14 mouse cellular contexts compared by ENCODE assay signal in the genomic region with DNA sequence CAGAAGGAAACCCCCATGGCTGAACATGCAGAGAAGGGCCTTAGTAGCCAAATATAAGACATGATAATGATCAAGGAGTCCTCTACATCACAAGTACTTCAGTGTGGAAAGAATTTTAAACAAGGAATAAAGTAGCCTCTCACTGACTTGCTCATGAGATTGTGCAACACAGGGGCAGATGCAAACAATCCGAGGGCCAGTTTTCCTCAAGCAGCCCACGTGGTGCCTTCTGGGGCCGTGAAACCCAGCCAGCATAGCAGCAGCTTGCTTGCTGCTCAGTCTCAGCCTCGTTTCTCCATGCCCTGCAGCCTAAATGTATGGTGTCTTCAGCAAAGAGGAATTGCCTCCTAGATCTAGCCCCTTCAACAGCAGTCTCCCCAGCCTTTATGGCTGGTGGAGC.
DNase-seq lines count a peak whose midpoint lies in the region; ATAC-seq and TF ChIP-seq lines count a peak whose summit lies in the region.
"Had no signal": no experiment of that assay in that cellular context is flagged by ENCODE, and none has a peak within 500 bp of the region (broad histone marks: within the 10 kb centered on the region; RNA-seq: fewer than 3 reads in every experiment).

No protein-coding gene starts in this region.

- peak; percentile 2 for DNase-seq in adrenal gland, adult 8-10 months
- DNase-seq in adrenal gland, adult 2 months: no peak
- peak; percentile 4 for DNase-seq in midbrain, embryonic 11.5 days (ENCODE audit: low spot score, missing footprints)
- peak; percentile 82 for DNase-seq in lung, embryonic 14.5 days
- no peak for DNase-seq in layer of hippocampus, adult 11-12 months (ENCODE audit: low spot score)
- no peak for DNase-seq in layer of hippocampus, adult 9-11 months
- DNase-seq: cerebellum, adult 9-10 months; embryo, embryonic 11 days; right cerebral cortex, postnatal 14 days had no signal

- no peak for TF ChIP-seq CTCF in lung, embryonic 14.5 days (IDR thresholded peaks at IDR 0.05; ENCODE audit: low read depth)

- H3K4me2 ChIP-seq in midbrain, embryonic 11.5 days: no peak overlapping the region
- H3K4me2 ChIP-seq in midbrain, embryonic 15.5 days: no peak overlapping the region
- H3K4me2 ChIP-seq in lung, embryonic 14.5 days: no peak overlapping the region
- no peak overlapping the region for H3K4me2 ChIP-seq in stomach, embryonic 16.5 days (ENCODE audit: low read depth, low read length)
- H3K4me2 ChIP-seq: liver, embryonic 15.5 days had no signal

- no peak overlapping the region for H3K27ac ChIP-seq in midbrain, embryonic 11.5 days (ENCODE audit: low read depth, low read length)
- H3K27ac ChIP-seq in midbrain, embryonic 15.5 days: no peak overlapping the region
- H3K27ac ChIP-seq in lung, embryonic 14.5 days (ENCODE audit: low read depth): peak overlapping the region; percentile 58; the same call in 1 of the 2 replicates
- no peak overlapping the region; the same call in 1 of the 2 replicates for H3K27ac ChIP-seq in stomach, embryonic 16.5 days (ENCODE audit: low read length)
- H3K27ac ChIP-seq: liver, embryonic 15.5 days had no signal

- no peaks in the 10 kb centered on the region for H3K36me3 ChIP-seq in midbrain, embryonic 11.5 days (ENCODE audit: control insufficient read depth, insufficient read depth, low read length)
- H3K36me3 ChIP-seq in midbrain, embryonic 15.5 days (replicated peaks): no peaks in the 10 kb centered on the region
- no peaks in the 10 kb centered on the region for H3K36me3 ChIP-seq in lung, embryonic 14.5 days (ENCODE audit: insufficient read depth)
- no peaks in the 10 kb centered on the region for H3K36me3 ChIP-seq in stomach, embryonic 16.5 days (ENCODE audit: control insufficient read depth, insufficient read depth, low read length)
- H3K36me3 ChIP-seq: liver, embryonic 15.5 days had no signal

- no peaks in the 10 kb centered on the region for H3K9me3 ChIP-seq in midbrain, embryonic 11.5 days (ENCODE audit: control insufficient read depth, low read length)
- H3K9me3 ChIP-seq in midbrain, embryonic 15.5 days: no peaks in the 10 kb centered on the region
- no peaks in the 10 kb centered on the region for H3K9me3 ChIP-seq in lung, embryonic 14.5 days (ENCODE audit: low read depth, low read length)
- no peaks in the 10 kb centered on the region for H3K9me3 ChIP-seq in stomach, embryonic 16.5 days (replicated peaks; ENCODE audit: control insufficient read depth, low read length)
- H3K9me3 ChIP-seq: liver, embryonic 15.5 days had no signal

- H3K27me3 ChIP-seq in midbrain, embryonic 11.5 days (ENCODE audit: control insufficient read depth, insufficient read depth, low read length): no peaks in the 10 kb centered on the region
- no peaks in the 10 kb centered on the region for H3K27me3 ChIP-seq in midbrain, embryonic 15.5 days (replicated peaks)
- H3K27me3 ChIP-seq in lung, embryonic 14.5 days (ENCODE audit: insufficient read depth, low read length): no peaks in the 10 kb centered on the region
- H3K27me3 ChIP-seq in stomach, embryonic 16.5 days (ENCODE audit: control insufficient read depth, insufficient read depth, low read length): no peaks in the 10 kb centered on the region
- H3K27me3 ChIP-seq: liver, embryonic 15.5 days had no signal

- H3K4me3 ChIP-seq in midbrain, embryonic 11.5 days (ENCODE audit: low read depth, low read length): no peak overlapping the region
- no peak overlapping the region for H3K4me3 ChIP-seq in midbrain, embryonic 15.5 days
- no peak overlapping the region for H3K4me3 ChIP-seq in lung, embryonic 14.5 days (ENCODE audit: low read depth, low read length)
- H3K4me3 ChIP-seq in stomach, embryonic 16.5 days (replicated peaks; ENCODE audit: low read length): no peak overlapping the region
- H3K4me3 ChIP-seq: erythroblast, embryonic 14.5 days; liver, embryonic 15.5 days had no signal

- no peaks in the 10 kb centered on the region for H3K4me1 ChIP-seq in midbrain, embryonic 11.5 days (ENCODE audit: control insufficient read depth, insufficient read depth, low read length)
- no peaks in the 10 kb centered on the region for H3K4me1 ChIP-seq in midbrain, embryonic 15.5 days
- no peaks in the 10 kb centered on the region; the same call in 1 of the 2 replicates for H3K4me1 ChIP-seq in lung, embryonic 14.5 days (ENCODE audit: insufficient read depth)
- H3K4me1 ChIP-seq in stomach, embryonic 16.5 days (ENCODE audit: control insufficient read depth, insufficient read depth, low read length): no peaks in the 10 kb centered on the region
- H3K4me1 ChIP-seq: liver, embryonic 15.5 days had no signal

- ATAC-seq in midbrain, embryonic 11.5 days (ENCODE audit: low FRiP score): no peak
- no peak for ATAC-seq in midbrain, embryonic 15.5 days (replicated peaks)
- peak; percentile 71; the same call in 1 of the 2 replicates for ATAC-seq in lung, embryonic 14.5 days (ENCODE audit: insufficient read depth)
- peak; percentile 29 for ATAC-seq in stomach, embryonic 16.5 days (ENCODE audit: insufficient read depth, low FRiP score)
- ATAC-seq: midbrain, embryonic 16.5 days had no signal

- no peak overlapping the region for H3K9ac ChIP-seq in midbrain, embryonic 11.5 days (ENCODE audit: low read length)
- no peak overlapping the region for H3K9ac ChIP-seq in midbrain, embryonic 15.5 days
- H3K9ac ChIP-seq in lung, embryonic 14.5 days: no peak overlapping the region
- H3K9ac ChIP-seq in stomach, embryonic 16.5 days (ENCODE audit: low read length): no peak overlapping the region
- H3K9ac ChIP-seq: liver, embryonic 15.5 days had no signal

- 68% methylated on average over 4 of the region's 4 CpGs for WGBS in midbrain, embryonic 11.5 days
- 75% methylated on average over 4 of the region's 4 CpGs for WGBS in midbrain, embryonic 15.5 days
- 28% methylated on average over 4 of the region's 4 CpGs for WGBS in lung, embryonic 14.5 days
- 56% methylated on average over 4 of the region's 4 CpGs for WGBS in stomach, embryonic 16.5 days

Comparison
In these comparisons a context has a peak if more than half of its experiments do, and no peak if none do; other contexts are left out.
1. DNase-seq: peak in adrenal gland, adult 8-10 months (single experiment), midbrain, embryonic 11.5 days (single experiment) and lung, embryonic 14.5 days (single experiment); none in adrenal gland, adult 2 months (single experiment), layer of hippocampus, adult 11-12 months (single experiment) and layer of hippocampus, adult 9-11 months (single experiment).
2. ATAC-seq: peak in lung, embryonic 14.5 days (single experiment) and stomach, embryonic 16.5 days (single experiment); none in midbrain, embryonic 11.5 days (single experiment) and midbrain, embryonic 15.5 days (single experiment).